Mouse (Mus musculus): ENCODE results near the gene 2810408A11Rik. TPM values are rescaled to one million over a fixed set of nuclear protein-coding genes. Genes with fewer than 3 reads are reported as not detected.
"Not testable (repeated sequence)": the region's sequence is repeated elsewhere in the genome, so short reads cannot be mapped to it uniquely, and the experiment has no call there.

The 2810408A11Rik gene
- polyA plus RNA-seq, 1 experiment from 2014 or later, result 14.1 TPM

- no peaks in the 10 kb centered on the region for H3K9me3 ChIP-seq (ENCODE audit: low read depth, low read length)
- peaks cover 6% of the 10 kb centered on the region; the same call in 1 of the 2 replicates for H3K4me1 ChIP-seq (ENCODE audit: insufficient read depth)
- H3K27ac ChIP-seq (ENCODE audit: low read depth), result no peak overlapping the region
- H3K4me2 ChIP-seq, result no peak overlapping the region
- H3K4me3 ChIP-seq (ENCODE audit: low read depth, low read length), result no peak overlapping the region
- ATAC-seq (ENCODE audit: insufficient read depth) (no peak), DNase-seq (no peak)
- H3K27me3 ChIP-seq (ENCODE audit: insufficient read depth, low read length), result no peaks in the 10 kb centered on the region
- TF ChIP-seq CTCF (IDR thresholded peaks at IDR 0.05; ENCODE audit: low read depth), result no peak
- H3K36me3 ChIP-seq (ENCODE audit: insufficient read depth), result no peaks in the 10 kb centered on the region
- no peak overlapping the region for H3K9ac ChIP-seq
- WGBS, result 83% methylated on average over 7 of the region's 7 CpGs
Observed at GRCm38 (mm10) chr11:69871822-69872221, 29.0 kb downstream of the 2810408A11Rik start.

DNA sequence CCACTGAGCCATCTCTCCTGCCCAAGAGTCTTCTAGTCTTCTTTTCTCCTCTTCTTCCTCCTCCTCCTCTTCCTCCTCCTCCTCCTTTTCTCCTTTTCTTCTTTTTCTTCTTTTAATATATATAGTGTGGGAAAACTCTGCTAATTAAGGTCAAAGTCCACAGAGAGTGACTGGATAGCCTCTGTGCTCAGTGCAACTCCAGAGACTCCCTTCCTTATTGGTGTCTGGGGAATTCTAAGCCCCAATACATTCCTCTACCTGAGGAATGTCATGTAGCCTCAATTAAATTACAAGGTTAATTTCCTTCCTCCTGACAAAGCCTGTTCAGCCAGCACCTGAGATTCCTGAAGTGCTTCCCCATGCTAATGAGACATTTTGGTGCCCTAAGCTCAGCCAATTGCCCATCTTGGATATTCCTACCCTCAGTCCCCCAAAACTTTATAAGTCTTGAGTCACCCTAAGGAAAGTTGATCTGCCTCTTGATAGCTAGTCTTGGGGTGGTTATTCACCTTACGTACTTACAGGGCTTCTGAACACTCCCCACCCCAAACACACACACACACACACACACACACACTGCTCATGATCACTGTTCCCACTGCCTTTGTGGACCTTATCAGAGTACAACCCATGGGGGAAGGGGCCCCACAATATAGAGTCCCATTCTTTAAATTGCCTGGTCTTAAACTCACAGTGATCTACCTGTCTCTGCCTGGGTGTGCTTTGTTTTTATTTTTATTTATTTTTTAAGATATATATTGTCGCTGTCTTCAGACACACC is 30.3 kb downstream of the 2810408A11Rik start:
- ATAC-seq (ENCODE audit: insufficient read depth) (no peak), DNase-seq (no peak)
- Histone ChIP-seq H3K36me3 (ENCODE audit: insufficient read depth) (no peaks in the 10 kb centered on the region), H3K27me3 (ENCODE audit: insufficient read depth, low read length) (no peaks in the 10 kb centered on the region), H3K9me3 (ENCODE audit: low read depth, low read length) (no peaks in the 10 kb centered on the region), H3K27ac (ENCODE audit: low read depth) (no peak overlapping the region), H3K4me1 (ENCODE audit: insufficient read depth) (no peaks in the 10 kb centered on the region), H3K9ac (no peak overlapping the region), H3K4me3 (ENCODE audit: low read depth, low read length) (no peak overlapping the region), H3K4me2 (no peak overlapping the region)
- WGBS, result 82% methylated on average over 2 of the region's 2 CpGs
- no peak for TF ChIP-seq CTCF (IDR thresholded peaks at IDR 0.05; ENCODE audit: low read depth)

- H3K4me3 ChIP-seq (ENCODE audit: low read depth, low read length), result no peak overlapping the region
- H3K4me1 ChIP-seq (ENCODE audit: insufficient read depth), result no peaks in the 10 kb centered on the region
- ATAC-seq (ENCODE audit: insufficient read depth) (no peak), DNase-seq (no peak)
- no peak overlapping the region for H3K9ac ChIP-seq
- WGBS, result 56% methylated on average over 9 of the region's 9 CpGs
- H3K9me3 ChIP-seq (ENCODE audit: low read depth, low read length), result no peaks in the 10 kb centered on the region
- no peak for TF ChIP-seq CTCF (IDR thresholded peaks at IDR 0.05; ENCODE audit: low read depth)
- no peak overlapping the region for H3K27ac ChIP-seq (ENCODE audit: low read depth)
- no peaks in the 10 kb centered on the region for H3K36me3 ChIP-seq (ENCODE audit: insufficient read depth)
- H3K4me2 ChIP-seq, result no peak overlapping the region
- H3K27me3 ChIP-seq (ENCODE audit: insufficient read depth, low read length), result no peaks in the 10 kb centered on the region
Observed at GRCm38 (mm10) chr11:69867335-69867734, 33.5 kb downstream of the 2810408A11Rik start.

DNA sequence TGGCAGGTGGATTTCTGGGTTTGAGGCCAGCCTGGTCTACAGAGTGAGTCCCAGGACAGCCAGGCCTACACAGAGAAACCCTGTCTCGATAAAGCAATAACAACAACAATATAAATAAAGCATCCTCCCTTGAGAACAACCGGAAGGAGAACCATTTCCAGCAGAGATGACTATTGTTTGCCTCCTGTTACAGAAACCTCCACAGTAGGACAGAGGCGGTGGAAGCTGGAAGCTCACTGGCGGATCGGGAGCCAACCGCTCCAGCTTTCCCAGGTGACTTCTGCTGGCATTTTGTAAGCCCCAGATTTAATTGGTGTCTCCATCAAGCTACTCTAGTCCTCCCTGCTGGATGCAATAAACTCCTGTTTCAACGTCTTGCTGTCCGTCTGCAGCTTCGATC is 35.2 kb downstream of the 2810408A11Rik start:
- Histone ChIP-seq H3K4me1 (ENCODE audit: insufficient read depth) (no peaks in the 10 kb centered on the region), H3K27me3 (ENCODE audit: insufficient read depth, low read length) (no peaks in the 10 kb centered on the region), H3K4me2 (no peak overlapping the region), H3K4me3 (ENCODE audit: low read depth, low read length) (no peak overlapping the region), H3K9me3 (ENCODE audit: low read depth, low read length) (no peaks in the 10 kb centered on the region), H3K36me3 (ENCODE audit: insufficient read depth) (no peaks in the 10 kb centered on the region), H3K9ac (no peak overlapping the region), H3K27ac (ENCODE audit: low read depth) (no peak overlapping the region)
- DNase-seq (no peak), ATAC-seq (ENCODE audit: insufficient read depth) (no peak)
- 79% methylated on average over 9 of the region's 9 CpGs for WGBS
- no peak for TF ChIP-seq CTCF (IDR thresholded peaks at IDR 0.05; ENCODE audit: low read depth)

DNA sequence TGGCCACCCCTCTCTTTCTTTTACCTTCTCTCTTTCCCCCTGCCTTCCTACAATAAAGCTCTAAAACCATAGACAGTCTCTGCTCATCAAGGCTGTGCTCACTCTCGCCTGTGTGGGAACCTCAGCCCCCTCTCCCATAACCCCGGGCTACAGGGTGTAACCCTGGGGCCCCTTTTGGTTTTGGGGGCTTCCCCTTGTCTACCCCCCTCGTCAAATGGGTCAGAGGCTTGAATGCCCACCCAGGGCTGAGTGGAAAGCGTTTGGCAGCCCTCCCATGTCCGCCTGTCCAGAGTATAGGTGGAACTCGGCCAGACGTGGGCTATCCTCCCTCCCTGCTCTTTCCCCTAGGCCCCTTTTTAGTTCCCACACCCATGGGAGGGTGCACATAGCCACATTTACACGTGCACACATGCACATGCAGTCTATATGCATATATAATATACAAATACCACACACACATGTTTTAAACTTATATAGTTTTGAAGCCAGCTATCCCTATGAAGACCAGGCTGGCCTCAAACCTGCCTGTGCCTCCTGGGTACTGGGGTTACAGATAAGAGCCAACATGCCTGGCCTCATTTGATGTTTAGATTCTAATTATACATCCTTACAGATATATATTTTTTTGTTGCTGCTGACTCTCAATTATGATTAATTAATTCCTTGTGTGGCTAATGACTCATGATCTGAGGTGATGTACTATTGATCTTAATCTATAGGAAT is 36.5 kb downstream of the 2810408A11Rik start:
- H3K27me3 ChIP-seq (ENCODE audit: insufficient read depth, low read length), result peaks cover under 1% of the 10 kb centered on the region; the same call in 1 of the 2 replicates
- no peaks in the 10 kb centered on the region for H3K4me1 ChIP-seq (ENCODE audit: insufficient read depth)
- H3K9me3 ChIP-seq (ENCODE audit: low read depth, low read length), result no peaks in the 10 kb centered on the region
- no peak overlapping the region for H3K4me3 ChIP-seq (ENCODE audit: low read depth, low read length)
- TF ChIP-seq CTCF (IDR thresholded peaks at IDR 0.05; ENCODE audit: low read depth), result no peak
- DNase-seq (no peak), ATAC-seq (ENCODE audit: insufficient read depth) (no peak)
- no peak overlapping the region for H3K9ac ChIP-seq
- WGBS, result 40% methylated on average over 8 of the region's 8 CpGs
- no peaks in the 10 kb centered on the region for H3K36me3 ChIP-seq (ENCODE audit: insufficient read depth)
- H3K4me2 ChIP-seq, result no peak overlapping the region
- H3K27ac ChIP-seq (ENCODE audit: low read depth), result no peak overlapping the region; the same call in 1 of the 2 replicates

GRCm38 (mm10) chr11:69863729-69864128 is 37.1 kb downstream of the 2810408A11Rik start:
- H3K27me3 ChIP-seq (ENCODE audit: insufficient read depth, low read length); H3K9me3 ChIP-seq (ENCODE audit: low read depth, low read length); ATAC-seq (ENCODE audit: insufficient read depth); H3K4me1 ChIP-seq (ENCODE audit: insufficient read depth); H3K36me3 ChIP-seq (ENCODE audit: insufficient read depth); H3K4me2 ChIP-seq; DNase-seq; H3K4me3 ChIP-seq (ENCODE audit: low read depth, low read length); H3K27ac ChIP-seq (ENCODE audit: low read depth); H3K9ac ChIP-seq: not testable (repeated sequence)
- WGBS, result 54% methylated on average over 3 of the region's 3 CpGs

All from lung, embryonic 14.5 days (tissue).